Mouse (Mus musculus) lung, postnatal 0 days (tissue): ENCODE measurements around the gene Batf. TPM values are rescaled to one million over a fixed set of nuclear protein-coding genes. Genes with fewer than 3 reads are reported as not detected.

ENCODE experiments used
- ATAC-seq: fragments of 200-750 bp; cut with Nextera tagmentation; 2 replicates; pipeline ENCODE4 v1.8.0; 2017; ENCODE audit warnings: moderate library complexity
- DNase-seq: peaks from one replicate; pipeline ENCODE4 v3.0.0-alpha.2; 2016; ENCODE audit warnings: low spot score
- H3K27ac ChIP-seq: fragments of 300-500 bp; sonication (generic); 2 replicates; pipeline ENCODE4 v1.5.1; 2014; ENCODE audit warnings: antibody characterized with exemption, mild to moderate bottlenecking, low read length, mixed read lengths
- H3K27me3 ChIP-seq: fragments of 300-500 bp; sonication (generic); replicated peaks from 2 replicates; pipeline ENCODE4 v1.6.1; 2014; ENCODE audit warnings: low read length, mixed read lengths; ENCODE audit not compliant: insufficient read depth
- H3K36me3 ChIP-seq: fragments of 300-500 bp; sonication (generic); 2 replicates; pipeline ENCODE4 v1.6.1; 2014; ENCODE audit warnings: low read length, mixed read lengths; ENCODE audit not compliant: insufficient read depth
- H3K4me1 ChIP-seq: fragments of 300-500 bp; sonication (generic); 2 replicates; pipeline ENCODE4 v1.6.1; 2014; ENCODE audit warnings: antibody characterized with exemption, low read depth, low read length, mixed read lengths; ENCODE audit not compliant: insufficient read depth
- H3K4me2 ChIP-seq: fragments of 300-500 bp; sonication (generic); replicated peaks from 2 replicates; pipeline ENCODE4 v1.6.1; 2014; ENCODE audit warnings: low read depth, mild to moderate bottlenecking, low read length, moderate library complexity, mixed read lengths
- H3K4me3 ChIP-seq: fragments of 300-500 bp; sonication (generic); 2 replicates; pipeline ENCODE4 v1.5.1; 2014; ENCODE audit warnings: low read depth, low read length
- H3K9ac ChIP-seq: fragments of 300-500 bp; sonication (generic); replicated peaks from 2 replicates; pipeline ENCODE4 v1.6.1; 2014; ENCODE audit warnings: low read depth, mild to moderate bottlenecking
- H3K9me3 ChIP-seq: fragments of 300-500 bp; sonication (generic); 2 replicates; pipeline ENCODE4 v1.6.1; 2016; ENCODE audit warnings: low read length, mixed read lengths
- CTCF ChIP-seq: IDR thresholded peaks from 2 replicates; pipeline ENCODE4 v1.5.1; 2016; ENCODE audit warnings: antibody characterized with exemption, mild to moderate bottlenecking
- EP300 ChIP-seq: IDR thresholded peaks from 2 replicates; pipeline ENCODE4 v1.6.1; 2016; ENCODE audit warnings: antibody characterized with exemption, mild to moderate bottlenecking, control low read depth
- WGBS: fragments of 180-500 bp; shearing (Covaris S2); extraction: QIAGEN DNeasy Blood & Tissue Kit; methylation state at CpG from one replicate; pipeline ENCODE4 v1.1.7; 2014; 5-methylcytosine and 5-hydroxymethylcytosine counted together
- microRNA-seq: library from miRNA; unstranded; fragments of <30 nt; microRNA quantifications from one replicate; pipeline ENCODE4, GENCODE M21; 2016
- polyA plus RNA-seq: library from polyadenylated mRNA; unstranded; fragments of >200 nt; fragmentation: Nextera tagmentation; extraction: Ambion mirVana; gene quantifications from 2 replicates; pipeline ENCODE4 v1.2.1, GENCODE M21; 2015

Batf gene
- polyA plus RNA-seq, 1 experiment from 2014 or later = 27.9 TPM

- H3K4me2 ChIP-seq = no peak overlapping the region
- no peak overlapping the region for H3K9ac ChIP-seq
- peak; percentile 27 for DNase-seq
- H3K36me3 ChIP-seq = no peaks in the 10 kb centered on the region
- H3K9me3 ChIP-seq = no peaks in the 10 kb centered on the region
- no peak overlapping the region for H3K4me3 ChIP-seq
- no peak for ATAC-seq
- 41% methylated on average over 3 of the region's 3 CpGs for WGBS
- H3K27me3 ChIP-seq = no peaks in the 10 kb centered on the region
- no peak for TF ChIP-seq EP300
- TF ChIP-seq CTCF = no peak
- no peaks in the 10 kb centered on the region for H3K4me1 ChIP-seq
- no peak overlapping the region for H3K27ac ChIP-seq
Observed at GRCm38 (mm10) chr12:85757074-85757473, 70.6 kb downstream of the Batf start.

Small RNAs within 50 kb of the gene (microRNA-seq; reads per million reads assigned to microRNA genes)
- not detected for gene Gm47285

Other genes starting within 250 kb of the Batf start
- 30.8 and 33.8 TPM in 2 replicates for gene Fos, start 212.8 kb upstream of the Batf start, polyA plus RNA-seq
- gene Jdp2, start 87.6 kb upstream of the Batf start, polyA plus RNA-seq = 1.2 and 1.4 TPM in 2 replicates
- 23.3 and 26.8 TPM in 2 replicates for gene Flvcr2, start 59.9 kb downstream of the Batf start, polyA plus RNA-seq
- 76.5 and 80.8 TPM in 2 replicates for gene Erg28, start 137.9 kb downstream of the Batf start, polyA plus RNA-seq
- gene Ttll5, start 138.0 kb downstream of the Batf start, polyA plus RNA-seq = 4.9 and 6.4 TPM in 2 replicates